Mouse (Mus musculus) heart, postnatal 0 days (tissue): Measurements from ENCODE around the gene Vps52.

ENCODE experiments used
- CTCF ChIP-seq: IDR thresholded peaks from 2 replicates; pipeline ENCODE4 v1.5.1; 2016; ENCODE audit warnings: antibody characterized with exemption, control low read depth, low read depth
- EP300 ChIP-seq: IDR thresholded peaks from 2 replicates; pipeline ENCODE4 v1.6.1; 2016; ENCODE audit warnings: antibody characterized with exemption, low read depth

DNA sequence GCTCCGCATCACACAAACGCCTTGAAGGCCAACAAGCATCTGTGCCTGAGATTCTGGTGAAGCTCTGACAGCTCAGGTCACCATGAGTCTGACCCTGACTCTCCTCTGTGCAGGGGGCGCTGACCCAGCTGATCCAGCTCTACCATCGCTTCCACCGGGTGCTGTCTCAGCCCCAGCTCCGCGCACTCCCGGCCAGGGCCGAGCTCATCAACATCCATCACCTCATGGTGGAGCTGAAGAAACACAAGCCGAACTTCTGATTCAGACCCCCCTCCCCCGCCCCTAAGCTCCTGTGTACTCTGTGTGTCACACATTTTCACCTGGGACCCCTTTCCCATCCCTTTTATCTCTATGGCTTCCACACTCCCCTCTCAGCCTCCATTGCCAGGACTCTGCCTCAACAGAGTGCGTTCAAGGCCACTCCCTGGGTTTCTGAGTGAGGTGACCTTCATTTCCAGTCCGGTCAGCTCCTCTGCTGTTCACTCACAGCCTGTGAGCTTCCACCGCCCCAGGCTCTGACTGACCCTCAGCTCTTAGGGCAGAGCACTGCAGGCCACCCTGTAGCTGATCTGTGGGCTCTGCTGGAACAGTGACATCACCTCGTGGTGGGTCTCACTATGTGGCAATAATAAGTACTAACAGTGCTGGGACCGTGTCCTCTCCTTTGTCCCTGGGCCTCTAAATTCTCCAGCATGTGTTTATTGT lies 10.4 kb downstream of the Vps52 start:
- TF ChIP-seq CTCF: no peak
- no peak for TF ChIP-seq EP300
